Mouse (Mus musculus) small intestine, adult 2 months (tissue): ENCODE results near the gene Tmed2.
"Not testable (repeated sequence)": the region's sequence is repeated elsewhere in the genome, so short reads cannot be mapped to it uniquely, and the experiment has no call there.

Source experiments
- CTCF ChIP-seq: fragments of 200-500 bp; IDR thresholded peaks from 2 replicates; pipeline ENCODE4 v1.5.1; 2012; ENCODE audit warnings: low read depth, mild to moderate bottlenecking, control low read depth, inconsistent platforms, low read length, moderate library complexity, mixed read lengths; ENCODE audit not compliant: insufficient replicate concordance, insufficient read length; ENCODE audit errors: extremely low read depth
- POLR2A ChIP-seq: fragments of 200-500 bp; IDR thresholded peaks from 2 replicates; pipeline ENCODE4 v1.6.1; 2012; ENCODE audit warnings: low read depth, mild to moderate bottlenecking, control low read depth, inconsistent platforms, low read length, moderate library complexity

DNA sequence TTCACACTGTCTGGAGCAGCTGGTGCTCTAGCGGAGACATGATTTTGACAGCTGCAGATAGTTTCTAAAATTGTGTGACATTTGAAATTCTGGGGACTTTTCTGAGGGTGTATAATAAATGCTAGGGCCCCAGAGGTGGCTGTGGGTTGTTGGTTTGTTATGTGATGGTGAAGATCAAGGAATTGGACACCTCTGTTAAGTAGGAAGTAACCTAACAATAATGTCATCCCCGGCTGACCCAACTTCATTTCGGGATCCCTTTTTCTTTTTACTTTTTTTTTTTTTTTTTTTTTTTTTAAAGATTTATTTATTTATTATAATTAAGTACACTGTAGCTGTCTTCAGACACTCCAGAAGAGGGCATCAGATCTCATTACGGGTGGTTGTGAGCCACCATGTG lies 10.2 kb downstream of the Tmed2 start:
- not testable (repeated sequence) for TF ChIP-seq CTCF, POLR2A
